Mouse (Mus musculus): ENCODE results near the gene Cd209e.
A peak's percentile ranks its signal among the peaks of the same experiment; 100 is the strongest.
"Not testable (repeated sequence)": the region's sequence is repeated elsewhere in the genome, so short reads cannot be mapped to it uniquely, and the experiment has no call there.

Cd209e gene

GRCm38 (mm10) chr8:3854209-3854608 lies at the start of gene Cd209e:
Cd209e (minus strand) TSS chr8:3854309.
- DNase-seq (ENCODE audit: low read depth, low spot score): no peak

GRCm38 (mm10) chr8:3878455-3878854 lies 24.3 kb upstream of the Cd209e start, which contains the start of gene Cd209d:
Cd209d (minus strand) TSS chr8:3878555.
- no peak for DNase-seq (ENCODE audit: low read depth, low spot score)

- peak; percentile 2 for DNase-seq (ENCODE audit: low read depth, low spot score)
Measured at GRCm38 (mm10) chr8:3876121-3876520, 22.0 kb upstream of the Cd209e start.

DNA sequence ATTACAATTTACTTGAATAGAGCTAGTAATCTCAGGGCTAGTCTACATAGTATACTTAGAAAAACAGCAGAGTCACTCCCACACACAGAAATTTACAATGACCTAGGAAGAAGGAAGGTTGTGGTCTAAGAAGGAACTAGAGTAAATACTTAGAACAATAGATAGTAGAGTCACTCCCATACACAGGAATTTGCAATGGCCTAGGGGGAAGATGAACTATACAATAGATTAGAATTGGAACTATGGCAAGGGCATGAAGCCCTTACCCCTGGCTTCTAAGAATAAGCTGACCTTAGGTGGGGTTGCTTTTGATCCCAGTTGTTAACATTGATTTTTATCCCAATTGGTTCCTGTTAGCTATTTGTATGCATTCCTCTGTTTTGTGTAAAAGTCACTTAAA lies 8.6 kb upstream of the Cd209e start:
- not testable (repeated sequence) for DNase-seq (ENCODE audit: low read depth, low spot score)

DNA sequence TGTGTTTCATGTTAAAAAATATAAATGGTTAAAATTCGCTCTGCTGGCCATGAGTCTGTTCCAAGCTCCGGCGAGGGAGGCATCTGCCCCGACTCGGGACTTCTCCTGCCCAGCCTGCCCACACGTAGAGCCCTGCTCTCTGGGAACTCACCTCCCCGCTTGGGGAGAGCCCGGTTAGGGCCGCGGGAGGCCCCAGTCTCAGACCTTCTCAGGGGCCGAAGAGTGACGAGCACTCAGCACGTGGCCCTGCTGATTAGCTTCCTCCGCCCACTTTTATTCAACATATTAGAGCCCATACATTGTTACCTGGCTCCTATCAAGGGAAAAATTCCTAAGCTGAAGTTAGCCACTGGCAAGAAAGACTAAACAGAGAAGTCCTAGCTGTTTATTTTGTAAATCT lies 51.0 kb downstream of the Cd209e start:
- peak; percentile 87 for DNase-seq (ENCODE audit: low read depth, low spot score)

Measured in brain, adult 2 months (tissue).